Mouse (Mus musculus): ENCODE measurements around the gene Tmprss11g.

Tmprss11g gene

DNA sequence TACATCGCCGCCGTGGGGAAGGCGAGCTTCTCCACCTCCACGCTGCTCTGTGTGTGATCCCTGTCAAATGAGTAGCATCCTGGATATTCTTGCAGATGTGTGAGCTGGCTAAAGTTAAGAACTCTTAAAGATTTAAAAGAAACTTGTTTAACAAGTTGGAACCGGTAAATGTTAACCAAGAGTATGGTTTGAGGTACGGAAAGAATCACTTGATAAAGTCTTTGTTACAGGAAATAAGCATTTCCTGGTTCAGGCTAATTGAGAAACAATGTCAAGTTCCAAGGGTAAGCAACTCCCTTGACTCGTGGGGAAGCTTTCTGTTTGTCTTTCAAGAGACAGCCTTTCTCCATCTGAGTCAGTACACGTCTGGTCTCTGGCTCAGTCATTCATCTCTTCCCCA lies at the start of gene Tmprss11g:
Tmprss11g (minus strand) TSS at position 101 of the 400 bp plus-strand sequence.
- no peak for DNase-seq

- DNase-seq = no peak
Measured at GRCm38 (mm10) chr5:86546693-86547092, 28.3 kb upstream of the Tmprss11g start.

- DNase-seq = no peak
Measured at GRCm38 (mm10) chr5:86540601-86541000, 22.2 kb upstream of the Tmprss11g start.

DNA sequence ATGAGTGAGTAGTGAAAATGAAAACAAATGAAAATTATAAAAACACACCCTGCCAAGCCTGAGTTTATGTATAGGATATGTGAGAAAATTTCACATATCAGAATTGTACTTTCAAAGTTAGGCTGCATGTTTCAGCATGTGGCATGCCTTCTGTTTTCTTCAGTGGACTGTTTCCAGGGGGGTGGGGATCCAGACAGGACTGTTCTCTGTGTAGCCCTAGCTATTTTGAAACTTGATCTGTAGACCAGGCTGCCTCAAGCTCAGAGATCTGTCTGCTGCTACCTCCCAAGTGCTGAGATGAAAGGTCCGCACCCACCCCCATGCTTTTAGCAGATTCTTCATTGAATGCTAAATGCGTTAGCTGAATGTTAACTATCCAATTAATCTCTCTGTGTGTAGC lies 10.3 kb upstream of the Tmprss11g start:
- no peak for DNase-seq

- DNase-seq = no peak
Measured at GRCm38 (mm10) chr5:86511538-86511937, 6.9 kb downstream of the Tmprss11g start.

GRCm38 (mm10) chr5:86493453-86493852 lies 24.9 kb downstream of the Tmprss11g start:
- no peak for DNase-seq

- no peak for DNase-seq
Measured at GRCm38 (mm10) chr5:86482562-86482961, 35.8 kb downstream of the Tmprss11g start.

- no peak for DNase-seq
Measured at GRCm38 (mm10) chr5:86482031-86482430, 36.4 kb downstream of the Tmprss11g start.

DNA sequence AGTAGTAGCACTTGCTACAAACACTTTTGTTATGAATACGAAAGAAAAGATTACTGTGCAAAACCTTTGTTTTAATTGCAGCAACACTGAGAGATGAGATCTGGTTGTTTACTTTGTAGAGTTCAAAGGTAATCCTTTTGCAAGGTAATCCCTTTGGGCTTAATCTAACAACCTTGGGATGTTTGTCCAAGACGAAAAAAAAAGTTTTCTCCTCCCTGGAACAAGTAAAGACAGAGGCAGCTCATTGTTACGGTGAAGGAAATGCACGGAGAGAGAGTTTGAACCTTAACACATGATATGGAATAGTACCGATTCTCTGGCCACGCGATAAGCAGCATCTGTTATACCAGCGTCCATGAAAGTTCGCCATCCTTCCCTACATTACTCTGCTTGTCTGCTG lies 44.5 kb downstream of the Tmprss11g start:
- DNase-seq = no peak

DNA sequence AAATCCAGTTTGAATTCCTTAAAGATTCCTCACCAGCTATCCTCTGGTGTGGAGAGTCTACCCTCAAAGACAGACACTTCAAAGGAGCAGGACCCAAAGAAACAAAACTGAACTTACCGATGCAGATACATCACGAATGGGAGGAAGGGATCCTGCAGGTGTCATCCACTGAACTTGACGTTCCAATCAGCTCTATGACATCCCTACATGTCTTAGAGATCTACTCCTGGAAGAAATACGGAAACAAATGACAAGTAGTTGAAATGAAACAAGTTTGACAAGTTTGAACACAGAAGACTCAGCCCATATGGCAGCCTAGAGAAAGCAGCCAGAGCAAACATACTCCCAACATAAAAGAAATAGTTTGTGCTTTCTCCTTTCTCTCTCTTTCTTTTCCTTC lies 49.5 kb downstream of the Tmprss11g start, which contains the start of gene Tmprss11a:
Tmprss11a (minus strand) TSS at position 101 of the 400 bp plus-strand sequence.
- no peak for DNase-seq

- DNase-seq = no peak
Measured at GRCm38 (mm10) chr5:86439306-86439705, 79.1 kb downstream of the Tmprss11g start.

GRCm38 (mm10) chr5:86438548-86438947 lies 79.9 kb downstream of the Tmprss11g start:
- no peak for DNase-seq
